Mouse (Mus musculus) heart, postnatal 4 days (tissue): ENCODE measurements around the gene Bpifa6. TPM values are rescaled to one million over a fixed set of nuclear protein-coding genes. Genes with fewer than 3 reads are reported as not detected.

Source experiments
- DNase-seq: peaks from one replicate; pipeline ENCODE4 v3.0.0; 2021
- total RNA-seq, 2 experiments: library from RNA; stranded (reverse); gene quantifications; 2 replicates each; pipeline ENCODE4 v1.2.3; 2021

The Bpifa6 gene
- total RNA-seq, 2 experiments from 2014 or later, result not detected

DNA sequence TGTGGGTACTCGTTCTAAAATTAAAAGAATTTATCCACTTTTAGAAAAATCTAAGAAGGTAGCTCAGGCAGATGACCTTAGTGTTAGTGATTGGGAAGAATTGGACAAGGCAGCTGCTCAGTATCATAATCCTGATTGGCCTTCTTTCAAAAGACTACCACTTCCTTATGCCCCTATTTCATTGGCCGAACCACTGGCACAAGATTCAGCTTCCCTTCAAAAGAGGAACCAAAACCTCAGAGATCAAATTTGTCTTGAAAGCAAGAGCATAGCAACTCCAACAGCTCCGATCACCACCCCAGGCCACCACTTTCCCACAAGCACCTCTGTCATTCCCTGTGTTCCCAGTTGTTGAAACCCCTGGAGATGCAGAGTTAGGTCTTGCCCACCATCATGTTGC, 70.0 kb downstream of the Bpifa6 start:
- DNase-seq, result no peak

Other genes with a start within 250 kb of the Bpifa6 start
- 100 to 1,000 TPM; 158 to 174 TPM for gene Mapre1, start 233.7 kb upstream of the Bpifa6 start, total RNA-seq
- under 1 TPM; 0.26 to 0.29 TPM for gene Efcab8, start 195.0 kb upstream of the Bpifa6 start, total RNA-seq
- not detected for gene Sun5, start 103.9 kb upstream of the Bpifa6 start, total RNA-seq
- not detected for gene Bpifb2, start 99.9 kb upstream of the Bpifa6 start, total RNA-seq
- gene Bpifb6, start 74.6 kb upstream of the Bpifa6 start, total RNA-seq, result not detected
- gene Bpifb3, start 56.7 kb upstream of the Bpifa6 start, total RNA-seq, result not detected
- not detected for gene Bpifb4, start 36.7 kb upstream of the Bpifa6 start, total RNA-seq
- gene Bpifa2, start 33.3 kb downstream of the Bpifa6 start, total RNA-seq, result not detected
- not detected for gene Bpifa3, start 155.4 kb downstream of the Bpifa6 start, total RNA-seq
- not detected for gene Bpifa1, start 167.9 kb downstream of the Bpifa6 start, total RNA-seq
- gene Bpifa5, start 187.7 kb downstream of the Bpifa6 start, total RNA-seq, result not detected
- gene Bpifb1, start 215.9 kb downstream of the Bpifa6 start, total RNA-seq, result under 1 TPM in 1 of 2 experiments, not detected in 1; 0.20 TPM
- gene Bpifb5, start 248.8 kb downstream of the Bpifa6 start, total RNA-seq, result not detected